Mouse (Mus musculus): ENCODE results near the gene Gm17482. TPM values are rescaled to one million over a fixed set of nuclear protein-coding genes. Genes with fewer than 3 reads are reported as not detected.

The Gm17482 gene
- polyA plus RNA-seq, 1 experiment from 2014 or later: not detected

- H3K27me3 ChIP-seq (ENCODE audit: control insufficient read depth, insufficient read depth, low read length): no peaks in the 10 kb centered on the region
- H3K4me3 ChIP-seq (ENCODE audit: low read depth, low read length): no peak overlapping the region
- no peaks in the 10 kb centered on the region for H3K36me3 ChIP-seq (replicated peaks; ENCODE audit: control insufficient read depth, insufficient read depth, low read depth, low read length)
- H3K4me2 ChIP-seq (ENCODE audit: low read depth, low read length): no peak overlapping the region
- no peak overlapping the region for H3K9ac ChIP-seq (replicated peaks; ENCODE audit: low read length)
- no peak for DNase-seq (ENCODE audit: low spot score)
- no peak overlapping the region for H3K27ac ChIP-seq (replicated peaks; ENCODE audit: low read depth, low read length)
- no peak for ATAC-seq (replicated peaks; ENCODE audit: insufficient number of reproducible peaks, low FRiP score, low TSS enrichment, low read depth)
- no peaks in the 10 kb centered on the region for H3K4me1 ChIP-seq (ENCODE audit: control insufficient read depth, insufficient read depth, low read length)
- 77% methylated on average over 6 of the region's 6 CpGs for whole genome bisulfite sequencing
- H3K9me3 ChIP-seq (replicated peaks; ENCODE audit: control insufficient read depth, low read length): no peaks in the 10 kb centered on the region
Observed at GRCm38 (mm10) chr6:115286441-115286840, 59.3 kb downstream of the Gm17482 start.

DNA sequence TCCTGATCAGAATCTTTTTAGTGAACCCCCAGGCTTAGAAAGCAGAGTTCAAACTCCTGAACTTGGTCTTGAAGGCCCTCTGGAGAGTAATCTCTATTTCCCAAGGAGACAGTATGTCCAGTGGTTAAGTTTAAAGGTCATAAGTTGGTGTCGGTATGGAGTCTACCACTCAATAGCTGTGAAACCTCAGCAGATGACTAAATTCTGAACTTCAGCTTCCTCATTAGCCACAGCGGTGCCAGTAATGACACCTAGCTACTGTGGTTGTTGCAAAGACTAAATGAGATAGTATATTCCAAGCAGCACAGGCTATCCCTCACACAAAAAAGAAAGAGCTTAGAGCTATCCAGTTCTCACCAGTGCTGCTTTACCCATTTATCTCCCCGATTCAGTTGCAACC lies 61.1 kb downstream of the Gm17482 start:
- no peak overlapping the region for H3K27ac ChIP-seq (replicated peaks; ENCODE audit: low read depth, low read length)
- H3K4me3 ChIP-seq (ENCODE audit: low read depth, low read length): no peak overlapping the region
- 92% methylated on average over 3 of the region's 3 CpGs for WGBS
- no peaks in the 10 kb centered on the region for H3K9me3 ChIP-seq (replicated peaks; ENCODE audit: control insufficient read depth, low read length)
- H3K4me2 ChIP-seq (ENCODE audit: low read depth, low read length): no peak overlapping the region
- H3K36me3 ChIP-seq (replicated peaks; ENCODE audit: control insufficient read depth, insufficient read depth, low read depth, low read length): no peaks in the 10 kb centered on the region
- no peaks in the 10 kb centered on the region for H3K27me3 ChIP-seq (ENCODE audit: control insufficient read depth, insufficient read depth, low read length)
- ATAC-seq (replicated peaks; ENCODE audit: insufficient number of reproducible peaks, low FRiP score, low TSS enrichment, low read depth) (no peak), DNase-seq (ENCODE audit: low spot score) (no peak)
- no peaks in the 10 kb centered on the region for H3K4me1 ChIP-seq (ENCODE audit: control insufficient read depth, insufficient read depth, low read length)
- no peak overlapping the region for H3K9ac ChIP-seq (replicated peaks; ENCODE audit: low read length)

- Histone ChIP-seq H3K4me2 (ENCODE audit: low read depth, low read length) (no peak overlapping the region), H3K9me3 (replicated peaks; ENCODE audit: control insufficient read depth, low read length) (no peaks in the 10 kb centered on the region), H3K27me3 (ENCODE audit: control insufficient read depth, insufficient read depth, low read length) (no peaks in the 10 kb centered on the region), H3K9ac (replicated peaks; ENCODE audit: low read length) (no peak overlapping the region), H3K27ac (replicated peaks; ENCODE audit: low read depth, low read length) (no peak overlapping the region), H3K4me1 (ENCODE audit: control insufficient read depth, insufficient read depth, low read length) (no peaks in the 10 kb centered on the region), H3K36me3 (replicated peaks; ENCODE audit: control insufficient read depth, insufficient read depth, low read depth, low read length) (no peaks in the 10 kb centered on the region), H3K4me3 (ENCODE audit: low read depth, low read length) (no peak overlapping the region)
- ATAC-seq (replicated peaks; ENCODE audit: insufficient number of reproducible peaks, low FRiP score, low TSS enrichment, low read depth) (no peak), DNase-seq (ENCODE audit: low spot score) (no peak)
- WGBS: 48% methylated on average over 5 of the region's 5 CpGs
Observed at GRCm38 (mm10) chr6:115290561-115290960, 63.4 kb downstream of the Gm17482 start.

GRCm38 (mm10) chr6:115291068-115291467 lies 63.9 kb downstream of the Gm17482 start:
- Histone ChIP-seq H3K9me3 (replicated peaks; ENCODE audit: control insufficient read depth, low read length) (no peaks in the 10 kb centered on the region), H3K9ac (replicated peaks; ENCODE audit: low read length) (no peak overlapping the region), H3K4me1 (ENCODE audit: control insufficient read depth, insufficient read depth, low read length) (no peaks in the 10 kb centered on the region), H3K4me2 (ENCODE audit: low read depth, low read length) (no peak overlapping the region), H3K4me3 (ENCODE audit: low read depth, low read length) (no peak overlapping the region), H3K36me3 (replicated peaks; ENCODE audit: control insufficient read depth, insufficient read depth, low read depth, low read length) (no peaks in the 10 kb centered on the region), H3K27me3 (ENCODE audit: control insufficient read depth, insufficient read depth, low read length) (no peaks in the 10 kb centered on the region), H3K27ac (replicated peaks; ENCODE audit: low read depth, low read length) (no peak overlapping the region)
- DNase-seq (ENCODE audit: low spot score): no peak
- no peak for ATAC-seq (replicated peaks; ENCODE audit: insufficient number of reproducible peaks, low FRiP score, low TSS enrichment, low read depth)
- 87% methylated on average over 2 of the region's 2 CpGs for WGBS

GRCm38 (mm10) chr6:115291823-115292222 lies 64.7 kb downstream of the Gm17482 start:
- no peaks in the 10 kb centered on the region for H3K36me3 ChIP-seq (replicated peaks; ENCODE audit: control insufficient read depth, insufficient read depth, low read depth, low read length)
- ATAC-seq (replicated peaks; ENCODE audit: insufficient number of reproducible peaks, low FRiP score, low TSS enrichment, low read depth) (no peak), DNase-seq (ENCODE audit: low spot score) (no peak)
- no peak overlapping the region for H3K4me2 ChIP-seq (ENCODE audit: low read depth, low read length)
- 87% methylated on average over 6 of the region's 6 CpGs for WGBS
- no peaks in the 10 kb centered on the region for H3K9me3 ChIP-seq (replicated peaks; ENCODE audit: control insufficient read depth, low read length)
- H3K27ac ChIP-seq (replicated peaks; ENCODE audit: low read depth, low read length): no peak overlapping the region
- H3K4me3 ChIP-seq (ENCODE audit: low read depth, low read length): no peak overlapping the region
- H3K9ac ChIP-seq (replicated peaks; ENCODE audit: low read length): no peak overlapping the region
- H3K4me1 ChIP-seq (ENCODE audit: control insufficient read depth, insufficient read depth, low read length): no peaks in the 10 kb centered on the region
- H3K27me3 ChIP-seq (ENCODE audit: control insufficient read depth, insufficient read depth, low read length): no peaks in the 10 kb centered on the region

DNA sequence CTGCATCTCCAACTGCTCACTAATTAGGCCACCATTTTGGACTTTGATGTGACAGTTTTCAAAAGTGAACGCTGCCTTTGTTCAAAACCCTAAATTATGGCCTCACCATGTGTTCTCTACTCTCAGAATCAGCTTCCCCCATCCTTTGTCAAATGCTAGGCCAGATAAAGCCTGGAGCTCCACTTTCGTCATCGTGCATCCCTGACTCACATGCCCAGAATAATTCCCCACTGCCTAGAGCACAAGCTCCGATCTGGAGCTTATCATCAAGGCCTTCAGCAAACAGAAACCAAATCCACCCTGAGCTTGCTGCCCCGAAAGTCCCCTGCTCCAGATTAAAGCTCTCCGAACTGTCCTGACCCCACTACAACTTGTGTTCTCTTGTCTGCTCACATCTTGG lies 65.5 kb downstream of the Gm17482 start:
- Histone ChIP-seq H3K4me3 (ENCODE audit: low read depth, low read length) (no peak overlapping the region), H3K9ac (replicated peaks; ENCODE audit: low read length) (no peak overlapping the region), H3K4me2 (ENCODE audit: low read depth, low read length) (no peak overlapping the region), H3K27me3 (ENCODE audit: control insufficient read depth, insufficient read depth, low read length) (no peaks in the 10 kb centered on the region), H3K4me1 (ENCODE audit: control insufficient read depth, insufficient read depth, low read length) (no peaks in the 10 kb centered on the region), H3K27ac (replicated peaks; ENCODE audit: low read depth, low read length) (no peak overlapping the region), H3K9me3 (replicated peaks; ENCODE audit: control insufficient read depth, low read length) (no peaks in the 10 kb centered on the region), H3K36me3 (replicated peaks; ENCODE audit: control insufficient read depth, insufficient read depth, low read depth, low read length) (no peaks in the 10 kb centered on the region)
- DNase-seq (ENCODE audit: low spot score) (no peak), ATAC-seq (replicated peaks; ENCODE audit: insufficient number of reproducible peaks, low FRiP score, low TSS enrichment, low read depth) (no peak)
- 71% methylated on average over 6 of the region's 6 CpGs for WGBS

- 92% methylated on average over 2 of the region's 2 CpGs for WGBS
- H3K36me3 ChIP-seq (replicated peaks; ENCODE audit: control insufficient read depth, insufficient read depth, low read depth, low read length): no peaks in the 10 kb centered on the region
Observed at GRCm38 (mm10) chr6:115293877-115294276, 66.7 kb downstream of the Gm17482 start.

DNA sequence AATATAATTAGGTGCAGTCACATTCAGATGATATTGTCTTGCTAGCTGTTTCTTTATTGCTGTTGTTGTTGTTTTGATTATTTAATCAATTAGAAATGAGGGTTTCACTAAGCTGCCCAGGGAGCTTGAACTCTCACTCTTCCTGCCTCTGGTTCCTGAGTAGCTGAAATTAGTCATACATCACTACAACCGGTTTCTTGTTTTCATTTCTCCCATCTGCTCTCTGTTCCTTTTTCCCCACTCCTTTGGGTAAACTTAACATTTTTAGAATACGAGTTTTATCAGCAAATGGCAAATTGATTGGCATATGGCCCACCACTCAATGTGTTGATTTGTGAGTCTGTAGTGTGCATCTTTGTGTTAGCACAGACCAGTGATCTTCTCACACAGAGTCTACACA lies 80.0 kb downstream of the Gm17482 start:
- no peaks in the 10 kb centered on the region for H3K9me3 ChIP-seq (replicated peaks; ENCODE audit: control insufficient read depth, low read length)
- H3K27ac ChIP-seq (replicated peaks; ENCODE audit: low read depth, low read length): no peak overlapping the region
- no peak for DNase-seq (ENCODE audit: low spot score)
- no peaks in the 10 kb centered on the region for H3K36me3 ChIP-seq (replicated peaks; ENCODE audit: control insufficient read depth, insufficient read depth, low read depth, low read length)
- no peaks in the 10 kb centered on the region for H3K4me1 ChIP-seq (ENCODE audit: control insufficient read depth, insufficient read depth, low read length)
- no peak overlapping the region for H3K9ac ChIP-seq (replicated peaks; ENCODE audit: low read length)
- no peak for ATAC-seq (replicated peaks; ENCODE audit: insufficient number of reproducible peaks, low FRiP score, low TSS enrichment, low read depth)
- H3K27me3 ChIP-seq (ENCODE audit: control insufficient read depth, insufficient read depth, low read length): no peaks in the 10 kb centered on the region
- no peak overlapping the region for H3K4me3 ChIP-seq (ENCODE audit: low read depth, low read length)
- 69% methylated on average over 2 of the region's 2 CpGs for WGBS
- no peak overlapping the region for H3K4me2 ChIP-seq (ENCODE audit: low read depth, low read length)

More at GRCm38 (mm10) chr6:115293877-115294276, 66.7 kb downstream of the Gm17482 start:
- H3K4me2 ChIP-seq (ENCODE audit: low read depth, low read length): no peak overlapping the region
- H3K9me3 ChIP-seq (replicated peaks; ENCODE audit: control insufficient read depth, low read length): no peaks in the 10 kb centered on the region
- no peak overlapping the region for H3K27ac ChIP-seq (replicated peaks; ENCODE audit: low read depth, low read length)
- no peaks in the 10 kb centered on the region for H3K4me1 ChIP-seq (ENCODE audit: control insufficient read depth, insufficient read depth, low read length)
- no peak overlapping the region for H3K4me3 ChIP-seq (ENCODE audit: low read depth, low read length)
- H3K27me3 ChIP-seq (ENCODE audit: control insufficient read depth, insufficient read depth, low read length): no peaks in the 10 kb centered on the region
- no peak overlapping the region for H3K9ac ChIP-seq (replicated peaks; ENCODE audit: low read length)
- DNase-seq (ENCODE audit: low spot score): no peak
- ATAC-seq (replicated peaks; ENCODE audit: insufficient number of reproducible peaks, low FRiP score, low TSS enrichment, low read depth): no peak
